Mouse (Mus musculus) liver, adult 2 months (tissue): ENCODE data around the gene Prickle4.

Source experiments
- CTCF ChIP-seq: fragments of 200-500 bp; IDR thresholded peaks from 2 replicates; pipeline ENCODE4 v1.5.1; 2011; ENCODE audit warnings: low read depth, low read length, control low read depth
- POLR2A ChIP-seq: fragments of 200-500 bp; IDR thresholded peaks from 2 replicates; pipeline ENCODE4 v1.6.1; 2011; ENCODE audit warnings: low read length, control low read depth; ENCODE audit not compliant: insufficient read depth; ENCODE audit errors: extremely low read depth

GRCm38 (mm10) chr17:47708972-47709371 is 14.4 kb upstream of the Prickle4 start:
- no peak for TF ChIP-seq CTCF
- TF ChIP-seq POLR2A = no peak
